Mouse (Mus musculus) thymus, postnatal 4 days (tissue): ENCODE data around the gene Prph.
A peak's percentile ranks its signal among the peaks of the same experiment; 100 is the strongest.

Experiments
- DNase-seq: peaks from one replicate; pipeline ENCODE4 v3.0.0; 2021

The Prph gene

DNA sequence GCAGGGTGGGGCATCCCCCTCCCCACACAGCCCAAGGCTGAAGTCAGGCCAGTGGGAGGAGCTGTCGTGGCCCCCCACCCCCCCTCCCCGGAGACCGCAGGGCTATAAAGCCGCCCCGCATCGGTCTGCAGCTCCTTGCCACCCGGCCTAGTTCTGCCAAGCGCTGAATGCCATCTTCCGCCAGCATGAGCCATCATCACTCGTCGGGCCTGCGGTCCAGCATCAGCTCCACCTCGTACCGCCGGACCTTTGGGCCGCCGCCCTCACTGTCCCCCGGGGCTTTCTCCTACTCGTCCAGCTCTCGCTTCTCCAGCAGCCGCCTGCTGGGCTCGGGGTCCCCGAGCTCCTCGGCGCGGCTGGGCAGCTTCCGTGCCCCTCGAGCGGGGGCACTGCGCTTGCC, at the start of gene Prph:
Gene Prph, plus strand, starts transcription at position 135 of the 400 bp plus-strand sequence.
- no peak for DNase-seq

GRCm38 (mm10) chr15:99008801-99009241, 46.2 kb upstream of the Prph start:
- peak; percentile 68 for DNase-seq

- DNase-seq, result no peak
Observed at GRCm38 (mm10) chr15:99010896-99011295, 44.1 kb upstream of the Prph start.

GRCm38 (mm10) chr15:99011946-99012345, 43.0 kb upstream of the Prph start:
- no peak for DNase-seq

- no peak for DNase-seq
Observed at GRCm38 (mm10) chr15:99014496-99015030, 40.4 kb upstream of the Prph start.

DNA sequence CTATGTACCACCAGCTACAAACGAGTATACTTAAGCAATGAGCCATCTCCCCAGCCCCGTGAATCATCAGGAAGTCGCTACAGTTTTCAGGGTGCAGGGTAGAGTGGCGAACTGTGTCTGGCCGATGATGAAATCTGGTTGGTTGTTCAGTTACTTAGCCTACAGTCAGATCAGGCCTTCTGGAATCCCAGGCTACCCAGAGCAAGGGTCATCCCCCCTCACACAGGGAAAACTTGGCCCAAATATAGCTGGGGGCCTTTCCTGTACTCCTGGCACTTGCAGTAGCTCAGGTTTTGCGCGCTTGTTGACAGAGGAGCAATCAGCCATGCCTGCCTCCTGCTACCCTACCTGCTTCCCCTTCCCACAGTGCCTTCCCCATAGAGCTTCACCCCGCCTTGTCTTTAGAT, 37.6 kb upstream of the Prph start:
- no peak for DNase-seq

GRCm38 (mm10) chr15:99017986-99018385, 37.0 kb upstream of the Prph start:
- DNase-seq, result no peak

DNA sequence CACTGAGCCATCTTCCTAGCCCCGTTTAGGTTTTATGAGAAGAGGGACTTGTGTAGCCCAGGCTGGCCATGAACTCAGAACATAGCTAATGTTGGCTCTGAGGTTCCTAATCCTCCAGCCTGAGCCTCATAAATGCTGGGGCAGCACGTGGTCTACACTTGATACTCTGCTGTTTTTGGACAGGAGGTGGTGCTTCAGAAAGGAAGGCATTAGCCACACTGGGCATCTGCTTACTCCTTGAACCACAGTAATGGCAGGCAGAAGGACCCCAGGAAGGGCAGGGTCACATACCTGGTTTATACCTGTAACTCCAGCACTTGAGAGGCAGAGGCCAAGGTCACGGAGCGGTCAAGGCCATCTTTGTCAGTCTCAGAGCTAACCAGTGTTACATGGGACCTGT, 36.3 kb upstream of the Prph start:
- DNase-seq, result no peak

GRCm38 (mm10) chr15:99019436-99019835, 35.5 kb upstream of the Prph start:
- no peak for DNase-seq

DNA sequence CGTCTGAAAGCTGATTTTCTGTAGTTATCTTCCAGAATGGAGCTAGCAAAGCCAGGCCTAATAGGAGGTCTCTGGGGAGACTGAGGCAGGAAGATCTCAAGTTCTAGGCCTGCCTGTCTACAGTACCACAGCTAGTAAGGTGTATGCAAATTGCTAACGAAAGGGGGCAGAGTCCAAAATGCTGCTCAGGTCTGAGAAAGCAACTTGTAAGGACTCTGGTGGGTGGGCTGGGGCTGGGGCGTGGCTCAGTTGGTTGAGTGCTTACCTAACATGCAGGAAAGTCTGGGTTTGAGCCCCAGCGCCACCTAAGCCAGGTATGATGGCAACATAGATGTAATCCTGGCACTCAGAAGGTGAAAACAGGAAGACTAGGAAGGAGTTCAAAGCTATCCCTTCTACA, 34.8 kb upstream of the Prph start:
- DNase-seq, result no peak

DNA sequence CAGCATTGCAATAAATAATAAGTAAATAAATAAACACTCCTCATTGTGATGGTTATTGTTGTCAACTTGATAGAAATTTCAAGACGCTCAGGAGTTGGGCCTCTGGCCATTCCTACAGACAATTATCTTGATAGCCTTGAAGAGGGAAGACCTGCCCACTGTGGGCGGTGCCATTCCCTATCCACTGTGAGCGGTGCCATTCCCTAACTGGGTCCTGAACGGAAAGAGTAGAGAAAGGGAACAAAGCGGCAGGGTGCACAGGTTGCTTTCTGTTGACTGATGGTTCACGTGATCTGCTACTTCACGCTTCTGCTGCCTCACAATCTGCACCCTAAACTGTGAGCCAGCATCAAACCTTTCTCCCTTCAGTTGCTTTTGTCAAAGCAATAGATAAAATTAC, 33.7 kb upstream of the Prph start:
- no peak for DNase-seq

- DNase-seq, result peak; percentile 92
Observed at GRCm38 (mm10) chr15:99024668-99025314, 30.2 kb upstream of the Prph start.

DNA sequence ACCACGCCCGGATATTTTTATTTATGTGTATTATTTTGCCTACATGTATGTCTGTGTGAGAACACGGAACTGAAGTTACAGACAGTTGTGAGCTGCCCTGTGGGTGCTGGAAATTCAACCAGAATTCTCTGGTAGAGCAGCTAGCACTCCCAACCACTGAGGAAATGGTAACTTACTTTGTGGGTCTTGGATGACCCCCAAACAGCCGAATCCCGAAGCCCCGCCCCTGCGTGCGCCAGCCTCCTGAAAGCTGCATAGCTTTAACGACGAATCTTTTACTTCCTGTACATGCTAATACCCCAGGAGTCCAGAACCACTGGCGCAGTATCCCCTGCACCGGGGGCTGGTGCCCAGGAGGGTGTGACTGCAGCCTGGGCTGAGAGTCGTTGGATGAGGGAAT, 29.6 kb upstream of the Prph start:
- DNase-seq, result peak; percentile 24

- peak; percentile 78 for DNase-seq
Observed at GRCm38 (mm10) chr15:99026259-99026658, 28.7 kb upstream of the Prph start.

DNA sequence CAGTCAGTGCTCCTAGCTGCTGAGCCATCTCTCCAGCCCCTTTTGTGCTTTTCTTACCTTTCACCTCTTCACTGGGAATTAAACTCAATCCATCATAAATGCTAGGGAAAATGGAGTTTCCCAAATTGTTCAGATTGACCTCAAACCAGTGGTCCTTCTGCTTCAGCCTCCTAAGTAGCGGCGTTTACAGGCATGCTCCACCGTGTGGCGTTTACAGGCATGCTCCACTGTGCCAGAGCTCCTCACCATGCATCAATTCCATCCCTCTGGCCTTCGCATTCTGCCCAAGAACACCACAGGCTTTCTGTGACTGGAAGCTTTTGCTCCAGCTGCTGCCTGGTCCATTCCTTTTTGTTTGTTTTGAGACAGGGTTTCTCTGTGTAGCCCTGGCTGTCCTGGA, 27.9 kb upstream of the Prph start:
- DNase-seq, result no peak

- no peak for DNase-seq
Observed at GRCm38 (mm10) chr15:99028874-99029458, 26.0 kb upstream of the Prph start.

DNA sequence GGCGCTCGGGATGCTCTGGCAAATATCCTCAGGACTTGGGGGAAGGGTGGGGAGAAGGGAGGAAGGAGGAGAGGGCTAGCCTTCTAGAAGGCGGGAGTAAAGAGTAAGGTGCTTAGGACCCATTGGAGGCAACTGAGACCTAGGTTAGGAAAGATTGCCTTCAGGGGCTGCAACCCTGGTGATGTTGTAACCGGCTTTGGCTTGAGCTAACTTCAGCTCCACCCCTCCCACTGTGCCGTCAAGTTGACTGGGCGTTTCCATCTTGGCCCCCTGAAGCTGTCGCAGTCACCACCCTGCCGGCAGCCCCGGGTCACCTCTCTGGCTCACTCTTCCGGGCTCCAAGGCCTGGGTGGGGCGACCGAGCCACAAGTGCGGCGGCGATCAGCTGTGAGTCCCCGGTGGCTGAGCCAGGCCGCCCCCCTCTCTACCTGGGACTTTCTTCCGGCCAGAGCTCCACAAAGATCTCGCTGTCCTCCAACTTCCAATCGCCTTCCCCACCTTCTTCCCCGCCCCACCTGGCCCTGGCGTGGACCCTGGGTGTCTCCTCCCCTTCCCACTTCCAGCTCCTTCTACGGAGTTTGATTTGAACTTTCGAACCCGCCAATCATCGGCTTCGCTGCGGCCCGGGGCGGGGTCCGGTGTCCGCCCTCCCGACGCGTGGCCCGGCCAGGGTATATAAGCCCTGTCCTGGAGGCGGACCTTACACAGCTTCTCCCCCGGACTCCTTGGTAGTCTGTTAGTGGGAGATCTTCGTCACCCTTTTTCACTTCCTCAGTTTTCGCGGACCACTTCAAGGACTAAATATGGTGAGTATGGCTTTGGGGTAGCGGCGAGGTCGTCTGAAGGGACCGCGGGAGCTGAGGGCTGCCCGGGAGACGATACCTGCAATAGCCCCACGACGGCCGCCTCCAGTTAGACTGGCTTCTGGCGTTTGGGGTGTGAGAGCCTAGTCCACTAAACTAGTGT, 25.1 kb upstream of the Prph start, which contains the start of gene Tuba1c:
Gene Tuba1c, plus strand, starts transcription at position 273 of the 966 bp plus-strand sequence.
- peak; percentile 84 for DNase-seq

- peak; percentile 38 for DNase-seq
Observed at GRCm38 (mm10) chr15:99030585-99031387, 24.2 kb upstream of the Prph start.

GRCm38 (mm10) chr15:99031388-99031675, 23.6 kb upstream of the Prph start:
- DNase-seq, result no peak

- DNase-seq, result no peak
Observed at GRCm38 (mm10) chr15:99032041-99032725, 22.8 kb upstream of the Prph start.

DNA sequence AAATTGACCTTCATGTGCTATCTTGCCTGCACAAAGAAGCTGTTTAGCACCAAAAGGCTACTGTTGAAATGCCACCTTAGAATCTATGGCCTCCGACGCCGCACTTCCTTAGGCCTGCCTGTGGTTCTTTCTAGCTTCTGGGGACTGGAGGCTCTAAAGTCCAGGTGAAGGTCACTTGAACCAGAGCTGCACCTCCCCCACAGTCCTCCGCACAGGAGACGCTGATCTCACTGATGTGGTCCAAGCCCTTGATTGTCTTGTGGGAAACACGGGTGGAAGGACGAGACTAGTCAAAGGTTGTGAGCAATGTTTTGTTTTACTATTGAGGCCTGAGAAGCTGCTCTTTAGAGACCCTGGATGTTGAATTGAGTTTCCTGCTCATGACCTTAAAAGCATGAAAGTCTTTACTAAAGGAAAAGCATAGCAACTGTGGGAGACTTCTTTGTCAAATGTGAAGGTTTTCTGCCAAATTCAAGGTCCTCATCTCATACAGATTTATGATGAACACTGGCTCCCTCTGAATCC, 22.2 kb upstream of the Prph start:
- DNase-seq, result no peak
